Mouse (Mus musculus) liver, adult 2 months (tissue): ENCODE results near the gene Pisd.

Source experiments
- CTCF ChIP-seq: fragments of 200-500 bp; IDR thresholded peaks from 2 replicates; pipeline ENCODE4 v1.5.1; 2011; ENCODE audit warnings: low read depth, low read length, control low read depth
- POLR2A ChIP-seq: fragments of 200-500 bp; IDR thresholded peaks from 2 replicates; pipeline ENCODE4 v1.6.1; 2011; ENCODE audit warnings: low read length, control low read depth; ENCODE audit not compliant: insufficient read depth; ENCODE audit errors: extremely low read depth

DNA sequence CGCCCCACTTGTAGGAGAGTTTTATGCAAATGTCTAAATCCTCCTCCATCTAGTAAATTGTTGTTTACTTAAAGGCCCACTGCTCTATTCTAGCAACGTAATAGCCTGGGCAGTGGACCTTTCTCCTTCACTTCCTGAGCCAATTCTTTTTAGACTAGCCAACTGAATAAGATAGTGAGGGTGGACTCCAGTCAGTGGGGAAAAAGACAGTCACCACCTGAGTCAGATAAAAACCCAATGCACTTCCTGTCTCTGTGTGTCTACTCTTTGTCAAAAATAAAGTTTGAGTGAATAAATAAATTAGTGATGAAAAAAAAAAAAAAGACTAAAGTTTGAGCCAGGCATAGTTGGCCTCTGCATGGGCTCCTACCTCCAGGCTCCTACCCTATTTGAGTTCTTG lies 25.8 kb downstream of the Pisd start:
- TF ChIP-seq POLR2A (no peak), CTCF (no peak)
